Mouse (Mus musculus) cerebellum, adult 2 months (tissue): Measurements from ENCODE around the gene Defb28.

Source experiments
- CTCF ChIP-seq: fragments of 200-500 bp; IDR thresholded peaks from 2 replicates; pipeline ENCODE4 v1.5.1; 2011; ENCODE audit warnings: low read depth, mild to moderate bottlenecking, control low read depth, low read length, moderate library complexity, borderline replicate concordance; ENCODE audit not compliant: insufficient read depth
- POLR2A ChIP-seq: fragments of 200-500 bp; IDR thresholded peaks from 2 replicates; pipeline ENCODE4 v1.6.1; 2011; ENCODE audit warnings: low read length, control low read depth, borderline replicate concordance; ENCODE audit not compliant: insufficient read depth

- TF ChIP-seq CTCF, result no peak
- no peak for TF ChIP-seq POLR2A
Measured at GRCm38 (mm10) chr2:152542897-152543296, 24.8 kb downstream of the Defb28 start.
